Mouse (Mus musculus) telencephalon, adult 2 months (tissue): Measurements from ENCODE around the gene Vps53.
A peak's percentile ranks its signal among the peaks of the same experiment; 100 is the strongest.

Experiments used
- DNase-seq: peaks from one replicate; pipeline ENCODE4 v3.0.0-alpha.2; 2011; ENCODE audit warnings: low read depth, low spot score

Vps53 gene

DNA sequence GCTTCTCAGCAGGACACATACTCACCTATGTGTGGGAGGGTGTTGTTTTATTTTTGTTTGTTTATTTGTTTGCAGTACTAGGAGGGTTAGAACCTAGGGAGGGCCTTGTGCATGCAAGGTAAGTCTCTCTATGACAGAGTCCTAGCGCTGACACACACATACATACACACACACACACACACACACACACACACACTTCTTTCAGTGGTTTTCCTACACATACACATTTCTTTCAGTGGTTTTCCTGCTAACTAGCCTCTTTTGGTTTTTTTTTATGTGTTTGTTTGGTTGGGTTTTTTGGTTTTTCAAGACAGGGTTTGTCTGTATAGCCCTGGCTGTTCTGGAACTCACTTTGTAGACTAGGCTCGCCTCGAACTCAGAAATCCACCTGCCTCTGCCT, 69.0 kb downstream of the Vps53 start:
- DNase-seq: no peak

GRCm38 (mm10) chr11:76106551-76107496, 72.6 kb downstream of the Vps53 start:
- peak; percentile 12 for DNase-seq

- no peak for DNase-seq
Measured at GRCm38 (mm10) chr11:76101154-76101553, 78.3 kb downstream of the Vps53 start.

DNA sequence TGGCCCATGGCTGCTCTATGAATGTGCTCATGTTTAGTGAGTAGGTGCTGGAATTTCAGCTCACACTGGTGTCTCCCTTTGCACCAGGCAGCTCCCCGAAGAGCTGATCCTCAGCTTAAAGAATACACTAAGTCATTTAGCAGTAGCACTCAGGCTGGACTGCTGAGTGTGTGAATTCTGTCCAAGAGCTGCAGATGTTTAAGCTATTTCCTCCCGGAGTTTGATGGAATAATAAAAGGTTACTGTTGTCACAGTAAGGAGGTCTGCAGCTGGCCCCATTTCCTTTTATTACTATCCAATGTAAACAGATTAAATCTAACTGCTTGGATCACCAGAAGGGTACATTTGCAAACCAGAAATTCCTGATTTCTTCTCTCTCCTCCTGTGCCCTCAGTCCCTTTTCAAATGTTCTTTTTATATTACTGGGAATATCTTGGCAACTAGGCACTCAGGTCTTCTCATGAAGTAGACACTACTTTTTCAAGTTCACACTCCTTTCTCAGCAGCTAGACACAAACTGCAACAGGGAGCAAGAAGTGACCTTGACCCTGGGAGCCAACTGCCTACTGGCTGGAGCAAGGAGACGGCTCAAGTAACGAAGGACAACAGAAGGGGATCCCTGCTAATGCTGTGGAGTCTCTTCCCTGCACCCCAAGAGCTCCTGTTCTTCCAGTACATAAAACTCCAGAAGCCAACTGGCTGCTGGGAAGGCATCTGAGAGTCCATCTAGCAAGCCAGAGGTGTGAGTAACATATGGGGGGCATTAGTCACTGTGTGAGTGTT, 80.1 kb downstream of the Vps53 start:
- peak; percentile 10 for DNase-seq

DNA sequence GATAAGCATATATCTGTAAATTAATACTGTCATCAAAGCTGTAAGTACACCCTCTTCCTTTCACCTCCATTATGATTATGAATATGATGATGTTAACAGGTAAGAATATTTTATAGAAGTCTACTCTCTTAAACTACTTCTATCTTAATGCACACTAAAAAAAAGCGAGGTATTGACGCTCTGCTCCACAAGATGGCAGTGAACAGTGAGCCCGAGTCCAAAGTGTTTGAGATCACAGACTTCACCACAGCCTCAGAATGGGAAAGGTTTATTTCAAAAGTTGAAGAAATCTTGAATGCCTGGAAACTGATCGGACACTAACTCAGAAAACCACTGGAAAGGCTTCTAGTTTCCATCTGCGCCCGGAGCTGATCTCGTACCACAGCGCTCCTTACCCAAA, 85.8 kb downstream of the Vps53 start:
- DNase-seq: no peak

DNA sequence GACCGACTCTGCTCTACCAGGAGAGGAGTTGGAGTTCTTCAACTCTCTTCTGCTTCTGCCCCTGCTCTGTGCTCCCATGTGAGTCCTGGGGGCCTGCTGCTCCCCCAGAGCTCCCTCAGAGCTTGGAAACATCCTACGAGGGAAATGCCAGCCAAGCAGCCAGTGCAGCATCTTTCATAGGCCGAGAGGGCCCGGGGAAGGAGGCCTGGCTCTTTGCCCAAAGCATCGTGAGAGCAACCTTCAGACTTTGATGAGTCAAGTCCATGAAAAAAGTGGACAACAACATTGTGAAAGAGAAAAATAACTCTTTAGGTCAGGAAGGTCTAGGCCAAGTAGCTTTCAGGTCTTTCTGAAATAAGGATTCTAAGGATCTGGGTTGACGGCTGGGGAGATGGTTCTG, 89.7 kb downstream of the Vps53 start:
- DNase-seq: no peak

DNA sequence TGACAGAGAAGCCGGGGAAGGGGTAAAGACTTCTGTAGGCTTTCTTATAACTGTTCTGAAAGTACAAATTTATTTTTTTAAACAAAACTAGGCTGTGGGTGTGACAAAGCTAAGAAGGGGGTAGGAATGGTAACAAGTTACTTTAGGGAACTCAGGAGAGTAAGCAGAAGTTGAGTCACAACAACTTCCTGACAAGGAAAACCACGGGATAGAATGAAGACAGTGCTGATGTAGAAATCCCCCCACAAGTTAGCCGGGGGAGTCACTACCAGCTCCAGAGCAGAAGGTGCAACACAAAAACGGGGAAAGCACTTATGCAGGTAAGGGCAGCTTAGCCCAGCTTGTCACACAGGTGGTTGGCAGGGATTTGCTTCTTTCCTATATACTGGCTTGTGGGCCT, 90.9 kb downstream of the Vps53 start:
- DNase-seq: no peak

DNA sequence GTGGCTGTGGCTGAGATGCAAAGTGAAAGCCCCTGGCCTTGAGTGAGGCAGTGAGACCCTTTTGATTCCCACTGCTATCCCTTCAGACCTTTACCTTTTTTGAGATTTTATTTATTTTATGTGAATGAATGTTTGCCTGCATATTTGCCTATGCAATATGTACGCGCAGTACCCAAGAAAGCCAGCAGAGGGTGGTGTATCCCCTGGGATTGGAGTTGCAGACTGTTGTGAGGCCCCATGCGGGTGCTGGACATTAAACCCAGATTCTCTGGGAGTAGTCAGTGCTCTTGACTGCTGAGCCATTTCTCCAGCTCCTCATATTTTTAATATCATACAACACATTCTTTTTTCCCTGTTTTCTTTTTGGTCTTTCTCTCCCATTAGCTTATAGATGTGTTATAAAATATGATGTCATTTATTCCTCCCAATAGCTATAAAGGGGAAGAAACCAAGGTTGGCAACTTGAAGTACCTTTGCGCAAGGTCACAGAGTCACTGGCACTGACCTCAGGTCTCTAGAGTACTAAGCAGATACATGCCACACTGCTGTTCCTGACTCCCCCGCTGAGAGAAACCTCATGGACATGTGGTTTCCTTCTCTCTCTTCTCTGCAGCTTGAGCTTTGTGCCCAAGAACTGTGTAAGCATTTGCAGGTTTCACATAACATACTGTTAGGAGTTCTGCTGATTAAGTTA, 93.4 kb downstream of the Vps53 start:
- DNase-seq: no peak

DNA sequence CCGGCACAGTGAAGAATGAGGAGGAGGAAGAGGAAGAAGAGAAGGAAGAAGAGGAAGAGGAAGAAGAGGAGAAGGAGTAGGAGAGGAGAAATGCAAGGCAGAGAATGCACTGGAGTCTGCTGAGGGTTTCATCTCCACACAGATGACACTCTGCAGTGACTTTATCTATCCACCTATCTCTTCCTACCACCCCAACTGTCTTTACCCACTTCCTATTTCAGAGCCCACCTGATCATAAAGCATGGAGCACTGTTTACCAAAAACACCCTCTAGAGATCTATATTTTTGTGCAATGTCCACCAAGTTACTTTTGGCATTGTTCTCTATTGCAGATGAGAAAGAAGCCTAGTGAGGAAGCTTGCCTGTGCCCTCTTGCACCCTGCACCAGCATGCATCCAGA, 94.5 kb downstream of the Vps53 start:
- no peak for DNase-seq

- no peak for DNase-seq
Measured at GRCm38 (mm10) chr11:76083941-76084367, 95.5 kb downstream of the Vps53 start.

DNA sequence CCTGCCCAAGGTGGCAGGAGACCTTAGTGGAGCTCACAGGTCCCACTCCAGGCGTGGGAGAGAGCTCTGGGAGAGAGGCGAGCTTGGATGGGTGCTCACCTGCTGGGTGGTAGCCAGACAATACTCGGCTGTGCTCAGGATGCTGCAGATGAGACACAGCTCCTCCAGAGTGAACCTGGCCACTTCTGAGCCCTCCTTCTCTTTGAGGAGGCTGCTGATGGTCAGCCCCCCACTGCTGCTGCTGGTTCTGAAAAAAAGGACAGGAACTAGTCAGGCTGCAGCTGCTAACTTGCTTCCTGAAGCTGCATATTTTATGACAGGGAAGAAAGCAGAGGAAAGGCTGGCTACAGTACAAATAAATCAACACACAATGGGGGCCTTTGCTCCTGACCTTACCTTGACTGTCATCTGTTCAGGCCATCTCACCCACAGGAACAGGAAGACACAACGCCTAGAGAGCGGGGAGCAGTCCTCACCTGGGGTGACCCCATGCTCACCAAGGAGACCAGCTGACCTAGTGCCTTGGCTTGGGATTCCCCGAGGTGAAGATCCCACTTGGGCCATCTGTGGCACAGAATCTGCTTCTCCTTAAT, 98.3 kb downstream of the Vps53 start:
- DNase-seq: no peak

DNA sequence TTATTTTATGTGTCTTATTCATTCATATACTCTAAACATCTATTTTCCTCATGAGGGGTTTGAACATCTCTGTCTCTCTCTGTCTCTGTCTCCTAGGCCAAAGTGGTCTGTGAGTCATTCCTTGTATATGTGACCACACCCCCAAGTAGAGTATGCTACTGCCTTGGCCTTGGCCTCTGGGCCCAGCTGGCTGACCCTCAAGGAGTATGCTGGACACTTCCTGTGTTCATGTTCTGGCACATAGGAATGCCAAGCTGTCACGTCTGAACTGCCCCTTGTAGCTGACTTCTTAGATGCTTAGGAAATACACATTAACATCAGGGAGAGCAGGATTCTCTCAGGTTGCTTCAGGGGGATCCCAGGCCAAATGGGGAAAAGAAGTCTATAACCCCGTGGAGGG, 99.2 kb downstream of the Vps53 start:
- no peak for DNase-seq

GRCm38 (mm10) chr11:76077341-76077740, 102.1 kb downstream of the Vps53 start:
- no peak for DNase-seq

- DNase-seq: no peak
Measured at GRCm38 (mm10) chr11:76074296-76075093, 105.0 kb downstream of the Vps53 start.

- no peak for DNase-seq
Measured at GRCm38 (mm10) chr11:76069816-76070215, 109.6 kb downstream of the Vps53 start.

- DNase-seq: no peak
Measured at GRCm38 (mm10) chr11:76066563-76067156, 112.8 kb downstream of the Vps53 start.

DNA sequence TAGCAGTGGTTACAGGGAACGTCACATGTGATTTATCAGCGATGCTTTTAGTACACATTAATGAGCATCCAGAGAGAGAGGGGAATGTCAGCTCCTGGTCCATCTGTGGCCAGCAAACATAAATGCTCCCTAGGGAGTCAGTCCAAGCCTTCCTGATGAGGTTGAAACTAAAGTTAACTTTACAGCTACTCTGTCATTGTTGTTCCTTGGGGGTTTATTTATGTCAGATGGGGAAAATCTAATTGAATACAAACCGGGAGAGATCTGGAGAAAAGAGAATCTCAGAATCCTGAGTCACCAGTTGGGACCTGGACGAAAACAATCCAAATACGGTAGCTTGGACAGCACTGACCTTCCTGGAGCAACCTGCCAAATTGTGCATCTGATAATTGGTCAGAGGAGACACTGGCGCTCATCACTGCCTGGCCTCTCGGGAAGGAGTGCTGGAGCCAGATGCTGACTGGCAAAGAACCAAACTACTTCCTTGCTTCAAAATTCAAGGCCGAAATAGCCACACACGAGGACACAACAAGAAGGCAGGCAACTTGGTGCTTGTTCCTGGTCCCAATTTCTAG, 113.8 kb downstream of the Vps53 start:
- no peak for DNase-seq

DNA sequence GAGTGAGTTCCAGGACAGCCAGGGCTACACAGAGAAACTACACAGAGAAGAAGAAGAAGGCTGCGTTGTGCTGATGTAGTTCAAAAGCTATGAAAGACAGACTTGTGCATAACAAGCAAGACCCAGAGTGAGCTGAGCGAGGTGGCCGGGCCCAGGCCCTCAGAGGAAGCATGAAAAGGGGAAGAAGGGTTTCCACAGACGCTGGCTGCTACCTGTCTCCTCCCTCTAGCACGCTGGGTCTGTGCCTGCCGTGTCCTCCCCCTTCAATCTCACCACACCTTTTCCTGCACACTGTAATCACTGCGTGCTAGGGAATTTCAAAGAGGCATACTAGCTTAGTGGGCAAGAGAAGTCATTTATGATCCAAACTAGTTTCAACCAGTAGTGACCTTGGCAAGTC, 115.0 kb downstream of the Vps53 start:
- DNase-seq: no peak

- DNase-seq: no peak
Measured at GRCm38 (mm10) chr11:76060906-76061305, 118.5 kb downstream of the Vps53 start.

DNA sequence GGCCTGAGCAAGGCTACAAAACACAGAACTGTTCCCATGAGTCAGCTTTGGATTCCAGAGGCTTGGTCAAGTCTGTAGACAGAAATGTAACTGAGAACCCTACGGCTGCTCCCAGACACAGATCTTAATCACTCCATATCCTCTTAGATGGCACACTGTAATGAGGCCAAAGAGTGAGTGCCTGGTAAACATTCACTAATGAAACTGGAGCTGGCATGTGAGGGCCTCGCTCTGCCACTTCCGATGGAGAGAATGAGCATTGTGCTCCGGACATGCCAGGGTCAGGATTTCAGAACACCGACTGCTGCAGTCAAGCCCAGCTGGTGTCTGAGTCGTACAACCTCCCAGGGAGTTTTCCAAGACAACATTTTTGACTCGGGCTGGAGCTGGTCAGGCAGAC, 119.5 kb downstream of the Vps53 start:
- DNase-seq: no peak
